Mouse (Mus musculus): ENCODE data around the gene Tada2b.

GRCm38 (mm10) chr5:36434398-36434967 lies 49.6 kb downstream of the Tada2b start:
- no peak for TF ChIP-seq CTCF (IDR thresholded peaks at IDR 0.05 in 2 of 3, conservative IDR thresholded peaks at IDR 0.05 in 1 of 3; ENCODE audit: control insufficient read depth in 1 of 3, insufficient read depth in 1 of 3, low read depth in 2 of 3, low read length in 3 of 3, poor library complexity in 1 of 3, severe bottlenecking in 1 of 3)
- TF ChIP-seq POLR2AphosphoS2 (IDR thresholded peaks at IDR 0.05; ENCODE audit: low read length), result no peak
- no peak for TF ChIP-seq CHD2 (IDR thresholded peaks at IDR 0.05; ENCODE audit: low read length)
- no peak for TF ChIP-seq NELFE (IDR thresholded peaks at IDR 0.05; ENCODE audit: low read depth, low read length)
- no peak for TF ChIP-seq JUND (IDR thresholded peaks at IDR 0.05; ENCODE audit: low read depth, low read length)
- TF ChIP-seq POLR2A (IDR thresholded peaks at IDR 0.05; ENCODE audit: control insufficient read depth in 1 of 2, insufficient read depth in 1 of 2, low read depth in 1 of 2, low read length in 2 of 2, poor library complexity in 1 of 2), result no peak
- TF ChIP-seq MAX (IDR thresholded peaks at IDR 0.05; ENCODE audit: low read length), result no peak
- TF ChIP-seq MAZ (IDR thresholded peaks at IDR 0.05; ENCODE audit: low read depth, low read length), result no peak
- TF ChIP-seq MXI1 (IDR thresholded peaks at IDR 0.05; ENCODE audit: low read depth, low read length), result no peak
- TF ChIP-seq SMC3 (IDR thresholded peaks at IDR 0.05; ENCODE audit: low read depth, low read length), result no peak
- TF ChIP-seq TCF12 (IDR thresholded peaks at IDR 0.05; ENCODE audit: low read depth, low read length), result no peak
- TF ChIP-seq ZC3H11A (IDR thresholded peaks at IDR 0.05; ENCODE audit: low read depth, low read length), result no peak
- TF ChIP-seq TBP (IDR thresholded peaks at IDR 0.05; ENCODE audit: low read depth, low read length), result no peak
- no peak for TF ChIP-seq GATA1 (IDR thresholded peaks at IDR 0.05; ENCODE audit: low read depth, low read length)

Measured in MEL (cell line).